Mouse (Mus musculus): ENCODE measurements around the gene Msl3. TPM values are rescaled to one million over a fixed set of nuclear protein-coding genes. Genes with fewer than 3 reads are reported as not detected.

Gene Msl3
- polyA plus RNA-seq, 1 experiment from 2014 or later: 43.7 TPM

Other genes with a start within 250 kb of the Msl3 start
- not detected in 2 replicates for gene Frmpd4, start 96.7 kb downstream of the Msl3 start, polyA plus RNA-seq (2014; fragmentation: Nextera tagmentation; extraction: Ambion mirVana)
- gene Arhgap6, start 121.2 kb upstream of the Msl3 start, polyA plus RNA-seq (2014; fragmentation: Nextera tagmentation; extraction: Ambion mirVana): 7.2 and 8.5 TPM in 2 replicates

All from heart, embryonic 14.5 days (tissue).